9 mouse cellular contexts compared by ENCODE assay signal in genomic region chr3:133613836-133614711, GRCm38 (mm10).
A peak's percentile ranks its signal among the peaks of the same experiment; 100 is the strongest.
DNase-seq lines count a peak whose midpoint lies in the region; ATAC-seq and TF ChIP-seq lines count a peak whose summit lies in the region.
"Had no signal": no experiment of that assay in that cellular context is flagged by ENCODE, and none has a peak within 500 bp of the region (broad histone marks: within the 10 kb centered on the region; RNA-seq: fewer than 3 reads in every experiment).

No protein-coding gene starts in this region.

- no peak for ATAC-seq in heart, postnatal 0 days (ENCODE audit: insufficient read depth, low read depth)
- ATAC-seq in heart, embryonic 11.5 days (replicated peaks; ENCODE audit: insufficient number of reproducible peaks, low FRiP score, low TSS enrichment) = no peak
- peak; percentile 82 for ATAC-seq in liver, embryonic 11.5 days (replicated peaks; ENCODE audit: low FRiP score)

- no peaks in the 10 kb centered on the region for H3K36me3 ChIP-seq in heart, postnatal 0 days (replicated peaks; ENCODE audit: control insufficient read depth, insufficient read depth, low read length)
- no peaks in the 10 kb centered on the region for H3K36me3 ChIP-seq in heart, embryonic 11.5 days (ENCODE audit: control insufficient read depth, insufficient read depth, low read length)
- no peaks in the 10 kb centered on the region for H3K36me3 ChIP-seq in liver, embryonic 11.5 days (ENCODE audit: control insufficient read depth, insufficient read depth, low read length)
- H3K36me3 ChIP-seq: embryonic facial prominence, embryonic 12.5 days had no signal

- no peaks in the 10 kb centered on the region for H3K9me3 ChIP-seq in heart, postnatal 0 days (replicated peaks; ENCODE audit: control insufficient read depth, low read length)
- H3K9me3 ChIP-seq in heart, embryonic 11.5 days (replicated peaks; ENCODE audit: control insufficient read depth, low read length) = no peaks in the 10 kb centered on the region
- no peaks in the 10 kb centered on the region for H3K9me3 ChIP-seq in liver, embryonic 11.5 days (ENCODE audit: control insufficient read depth, low read length)
- H3K9me3 ChIP-seq: embryonic facial prominence, embryonic 12.5 days had no signal

- no peaks in the 10 kb centered on the region for H3K27me3 ChIP-seq in heart, postnatal 0 days (ENCODE audit: control insufficient read depth, insufficient read depth, low read length)
- H3K27me3 ChIP-seq in heart, embryonic 11.5 days (ENCODE audit: control insufficient read depth, insufficient read depth, low read length) = no peaks in the 10 kb centered on the region
- no peaks in the 10 kb centered on the region for H3K27me3 ChIP-seq in liver, embryonic 11.5 days (replicated peaks; ENCODE audit: control insufficient read depth, insufficient read depth, low read length)
- H3K27me3 ChIP-seq: embryonic facial prominence, embryonic 12.5 days had no signal

- H3K4me2 ChIP-seq in heart, postnatal 0 days (ENCODE audit: low read depth, low read length) = peak overlapping the region; percentile 40; the same call in 1 of the 2 replicates
- no peak overlapping the region; the same call in 1 of the 2 replicates for H3K4me2 ChIP-seq in heart, embryonic 11.5 days
- H3K4me2 ChIP-seq in liver, embryonic 11.5 days = peak overlapping the region; percentile 43
- H3K4me2 ChIP-seq: embryonic facial prominence, embryonic 12.5 days had no signal

- no peak overlapping the region for H3K27ac ChIP-seq in heart, postnatal 0 days (ENCODE audit: low read depth)
- H3K27ac ChIP-seq in heart, embryonic 11.5 days (ENCODE audit: low read depth, low read length) = no peak overlapping the region
- no peak overlapping the region for H3K27ac ChIP-seq in liver, embryonic 11.5 days (ENCODE audit: low read depth, low read length)
- no peak overlapping the region for H3K27ac ChIP-seq in olfactory bulb, adult 2 months (ENCODE audit: insufficient read depth, low read depth, low read length)
- H3K27ac ChIP-seq: embryonic facial prominence, embryonic 12.5 days had no signal

- H3K4me3 ChIP-seq in heart, postnatal 0 days (ENCODE audit: low read depth, low read length) = no peak overlapping the region
- no peak overlapping the region for H3K4me3 ChIP-seq in heart, embryonic 11.5 days (ENCODE audit: low read depth, low read length)
- H3K4me3 ChIP-seq in liver, embryonic 11.5 days (ENCODE audit: low read depth, low read length) = no peak overlapping the region
- peak overlapping the region; percentile 13; the same call in 1 of the 2 replicates for H3K4me3 ChIP-seq in olfactory bulb, adult 2 months (ENCODE audit: insufficient read depth, low read depth, low read length)
- H3K4me3 ChIP-seq: embryonic facial prominence, embryonic 12.5 days had no signal

- WGBS in heart, postnatal 0 days = 56% methylated on average over 12 of the region's 12 CpGs
- 52% methylated on average over 12 of the region's 12 CpGs for WGBS in heart, embryonic 11.5 days (ENCODE audit: insufficient replicate concordance)
- WGBS in liver, embryonic 11.5 days = 51% methylated on average over 12 of the region's 12 CpGs
- 22% methylated on average over 12 of the region's 12 CpGs for WGBS in olfactory bulb, adult 2 months

- TF ChIP-seq EP300 in heart, postnatal 0 days (IDR thresholded peaks at IDR 0.05; ENCODE audit: low read depth) = no peak

- no peak overlapping the region for H3K9ac ChIP-seq in heart, postnatal 0 days (replicated peaks; ENCODE audit: low read depth, low read length)
- no peak overlapping the region for H3K9ac ChIP-seq in heart, embryonic 11.5 days (ENCODE audit: low read depth, low read length)
- H3K9ac ChIP-seq in liver, embryonic 11.5 days (ENCODE audit: low read depth, low read length) = no peak overlapping the region
- H3K9ac ChIP-seq: embryonic facial prominence, embryonic 12.5 days had no signal

- no peak for TF ChIP-seq POLR2A in olfactory bulb, adult 2 months (IDR thresholded peaks at IDR 0.05; ENCODE audit: insufficient read depth, low read depth, low read length)

- DNase-seq in heart, postnatal 0 days (ENCODE audit: low spot score) = no peak
- DNase-seq in embryo, embryonic 10.5 days (ENCODE audit: low spot score) = peak; percentile 35
- no peak for DNase-seq in liver, embryonic 11.5 days (ENCODE audit: low spot score)
- DNase-seq in B cell, adult 2 months = no peak
- no peak for DNase-seq in urinary bladder, adult 2 months (ENCODE audit: low spot score)
- DNase-seq in spleen, postnatal 10 days (ENCODE audit: low spot score in 2 of 2) = no peak

- H3K4me1 ChIP-seq in heart, postnatal 0 days (ENCODE audit: control insufficient read depth, insufficient read depth) = no peaks in the 10 kb centered on the region
- H3K4me1 ChIP-seq in heart, embryonic 11.5 days (ENCODE audit: control insufficient read depth, insufficient read depth, low read length) = no peaks in the 10 kb centered on the region
- H3K4me1 ChIP-seq in liver, embryonic 11.5 days (replicated peaks; ENCODE audit: control insufficient read depth, insufficient read depth, low read length) = peaks cover 4% of the 10 kb centered on the region; the same call in 1 of the 2 replicates
- no peaks in the 10 kb centered on the region for H3K4me1 ChIP-seq in olfactory bulb, adult 2 months (ENCODE audit: control insufficient read depth, insufficient read depth, low read length)
- H3K4me1 ChIP-seq: embryonic facial prominence, embryonic 12.5 days had no signal

- no peak for TF ChIP-seq CTCF in heart, postnatal 0 days (IDR thresholded peaks at IDR 0.05; ENCODE audit: low read depth)
- no peak for TF ChIP-seq CTCF in olfactory bulb, adult 2 months (IDR thresholded peaks at IDR 0.05; ENCODE audit: insufficient read depth, low read depth, low read length)
